Mouse (Mus musculus): Measurements from ENCODE around the gene Git1.
"Not testable (repeated sequence)": the region's sequence is repeated elsewhere in the genome, so short reads cannot be mapped to it uniquely, and the experiment has no call there.

Gene Git1

DNA sequence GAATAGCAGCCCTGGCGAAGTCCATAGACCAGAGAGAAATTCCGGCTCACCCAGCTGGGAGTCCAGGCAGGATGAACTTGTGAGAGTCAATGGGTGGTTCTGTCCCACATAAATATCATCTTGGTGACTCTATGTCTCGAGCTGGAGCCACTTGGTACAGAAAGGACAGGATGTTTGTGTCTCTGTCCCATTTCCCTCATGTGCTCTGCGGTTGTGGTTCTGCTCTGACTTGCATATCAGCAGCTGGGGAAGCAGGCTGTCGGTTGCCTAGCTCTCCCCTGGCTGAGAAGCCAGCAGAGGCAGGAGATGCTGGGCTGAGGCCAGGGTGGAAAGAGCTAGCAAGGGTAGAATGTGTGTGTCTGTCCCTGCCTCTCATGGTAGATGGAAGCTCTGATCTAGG is 25.7 kb downstream of the Git1 start, which contains the start of gene Gm10392:
TSS of gene Gm10392 (minus strand) at position 156 of the 400 bp plus-strand sequence.
- DNase-seq (ENCODE audit: low spot score in 2 of 2): no peak

DNA sequence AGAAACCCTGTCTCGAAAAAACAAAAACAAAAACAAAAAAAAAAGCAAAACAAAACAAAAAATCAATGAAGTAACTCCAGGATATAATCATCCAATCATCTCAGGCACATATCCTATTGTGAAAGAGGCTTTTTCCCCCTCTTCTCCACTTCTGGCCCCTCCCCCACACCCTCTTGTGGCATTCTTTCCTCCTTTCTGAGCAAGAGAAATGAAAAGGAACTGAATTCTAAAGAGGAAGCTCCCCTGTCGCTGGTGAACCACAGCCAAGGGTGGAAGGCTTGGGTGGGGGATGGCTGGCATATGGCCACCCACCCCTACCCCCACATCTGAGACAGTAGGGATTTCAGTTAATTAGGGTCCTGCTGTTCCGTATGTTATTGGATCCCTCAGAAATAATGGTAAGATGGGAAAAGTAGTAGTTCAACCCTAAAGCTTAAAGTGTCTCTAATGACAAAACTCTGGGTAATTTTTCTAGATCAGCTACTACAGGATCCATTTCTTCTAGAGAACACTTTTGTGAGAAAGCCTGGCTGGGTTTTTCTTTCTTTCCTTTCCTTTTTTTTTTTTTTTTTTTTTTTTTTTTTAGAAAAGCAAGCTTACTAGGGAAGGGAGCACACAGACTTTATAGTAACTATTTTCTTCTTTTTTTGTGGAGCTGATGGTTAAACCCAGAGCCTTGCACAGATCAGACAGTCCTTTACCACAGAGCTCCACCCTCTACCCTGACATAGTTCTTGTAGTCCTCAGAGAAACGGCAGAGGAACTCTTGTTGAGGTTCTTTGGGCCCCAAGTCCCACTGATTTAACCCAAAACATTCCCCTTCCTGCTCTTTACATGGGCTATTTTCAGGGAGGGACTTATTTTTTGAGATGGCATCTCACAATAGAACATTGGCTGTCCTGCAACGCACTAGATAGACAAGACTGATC is 27.5 kb downstream of the Git1 start:
- no peak for DNase-seq (ENCODE audit: low spot score in 2 of 2)

DNA sequence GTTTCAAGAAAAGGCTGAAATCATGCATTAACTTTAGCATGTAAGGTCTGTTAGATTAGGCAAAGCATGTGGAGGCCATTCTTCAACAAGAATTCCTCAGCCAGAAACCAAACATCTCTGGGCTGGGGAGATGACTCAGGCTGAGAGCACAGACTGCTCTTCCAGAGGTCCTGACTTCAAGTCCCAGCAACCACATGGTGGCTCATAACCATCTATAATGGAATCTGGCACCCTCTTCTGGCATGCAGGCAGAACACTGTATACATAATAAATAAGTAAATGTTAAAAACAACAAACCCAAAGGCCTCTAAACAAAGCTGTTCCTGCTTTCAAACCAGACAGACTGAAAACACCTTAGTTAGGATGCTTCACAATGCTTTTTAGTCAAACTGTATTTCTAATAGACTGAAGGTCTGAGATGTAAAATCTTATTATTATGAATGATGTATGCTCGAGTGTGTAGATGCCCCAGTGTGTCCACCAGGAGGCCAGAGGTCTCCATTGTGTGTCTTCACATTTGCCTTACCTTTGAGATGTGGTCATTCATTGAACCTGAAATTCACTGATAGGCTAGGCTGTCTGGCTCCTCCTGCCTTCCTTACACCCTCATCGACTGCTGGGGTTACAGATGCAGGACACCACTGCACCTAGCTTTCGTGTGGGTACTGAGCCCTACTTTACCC is 32.6 kb downstream of the Git1 start:
- no peak for DNase-seq (ENCODE audit: low spot score in 2 of 2)

DNA sequence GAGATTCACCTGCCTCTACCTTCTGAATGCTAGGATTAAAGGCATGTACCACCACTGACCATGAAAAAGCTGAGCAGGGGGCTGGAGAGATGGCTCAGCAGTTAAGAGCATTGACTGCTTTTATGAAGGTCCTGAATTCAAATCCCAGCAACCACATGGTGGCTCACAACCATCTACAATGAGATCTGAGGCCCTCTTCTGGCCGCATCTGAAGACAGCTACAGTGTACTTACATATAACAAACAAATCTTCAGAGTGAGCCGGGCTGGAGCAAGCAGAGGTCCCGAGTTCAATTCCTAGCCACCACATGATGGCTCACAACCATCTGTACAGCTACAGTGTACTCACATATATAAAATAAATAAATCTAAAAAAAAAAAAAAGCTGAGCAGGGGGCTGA is 35.1 kb downstream of the Git1 start:
- not testable (repeated sequence) for DNase-seq (ENCODE audit: low spot score in 2 of 2)

DNA sequence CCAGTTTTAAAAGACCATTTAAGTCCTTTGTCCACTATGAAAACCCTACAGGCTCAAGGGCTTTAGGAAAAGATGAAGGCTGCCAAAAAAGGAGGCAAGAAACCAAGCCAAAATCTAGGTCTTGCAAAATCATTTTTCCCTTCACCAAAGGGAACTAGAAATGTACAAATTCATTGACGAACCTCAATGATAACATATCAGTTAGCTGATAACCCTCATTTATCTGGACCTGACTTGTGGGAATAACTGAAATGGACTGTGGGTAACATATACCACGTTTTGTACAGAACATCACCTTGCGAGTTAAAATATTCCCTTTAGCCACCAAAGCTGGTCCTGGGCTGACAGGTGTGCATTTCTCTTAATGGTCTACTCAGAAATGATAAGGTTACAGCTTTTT is 36.3 kb downstream of the Git1 start:
- no peak for DNase-seq (ENCODE audit: low spot score in 2 of 2)

DNA sequence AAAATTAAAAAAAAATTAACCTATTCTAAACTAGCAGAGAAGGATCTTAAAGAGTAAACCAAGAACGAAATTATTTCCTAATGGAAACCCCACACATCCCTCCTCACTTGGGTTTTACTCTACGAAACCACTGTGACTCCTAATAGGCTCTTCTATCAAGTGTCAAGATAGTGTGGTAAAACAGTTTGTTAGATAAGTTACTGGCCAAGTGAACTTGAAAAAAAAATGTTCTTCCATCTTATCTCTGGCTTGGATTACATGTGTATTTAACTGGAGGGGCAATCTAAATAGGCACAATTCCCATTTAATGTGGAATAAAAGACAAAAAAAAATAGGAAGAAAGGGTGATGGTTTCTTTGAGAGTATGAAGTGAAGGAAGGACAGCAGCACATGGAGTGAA is 37.5 kb downstream of the Git1 start:
- DNase-seq (ENCODE audit: low spot score in 2 of 2): no peak

DNA sequence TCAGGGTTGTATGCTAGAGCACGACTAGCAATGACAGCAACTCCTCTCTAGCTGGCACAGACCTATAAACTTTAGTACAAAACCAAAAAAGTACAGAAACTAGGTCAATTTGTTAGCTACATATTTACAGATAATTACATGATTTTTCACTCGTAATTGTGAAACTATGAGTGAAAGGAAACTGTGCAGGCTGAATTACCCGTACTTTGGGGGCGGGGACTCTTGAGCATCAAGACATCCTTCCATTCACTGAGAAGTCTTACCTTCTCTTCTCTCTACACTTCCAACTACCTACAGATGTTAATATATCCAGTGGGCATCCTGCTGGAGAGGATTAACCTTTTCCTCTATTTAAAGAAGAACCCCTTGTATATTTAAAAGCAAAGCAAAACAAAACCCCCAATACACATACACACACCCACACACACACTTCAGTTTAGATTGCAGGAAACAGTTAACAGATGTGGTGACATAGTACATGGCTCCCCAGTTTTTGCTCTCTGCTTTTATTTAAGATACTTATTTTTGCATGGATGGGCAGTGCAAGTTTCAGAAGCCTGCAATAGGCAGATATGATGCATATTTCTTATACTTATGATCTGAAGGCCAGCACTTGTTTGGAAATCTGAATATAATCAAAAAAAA is 39.0 kb downstream of the Git1 start:
- no peak for DNase-seq (ENCODE audit: low spot score in 2 of 2)

DNA sequence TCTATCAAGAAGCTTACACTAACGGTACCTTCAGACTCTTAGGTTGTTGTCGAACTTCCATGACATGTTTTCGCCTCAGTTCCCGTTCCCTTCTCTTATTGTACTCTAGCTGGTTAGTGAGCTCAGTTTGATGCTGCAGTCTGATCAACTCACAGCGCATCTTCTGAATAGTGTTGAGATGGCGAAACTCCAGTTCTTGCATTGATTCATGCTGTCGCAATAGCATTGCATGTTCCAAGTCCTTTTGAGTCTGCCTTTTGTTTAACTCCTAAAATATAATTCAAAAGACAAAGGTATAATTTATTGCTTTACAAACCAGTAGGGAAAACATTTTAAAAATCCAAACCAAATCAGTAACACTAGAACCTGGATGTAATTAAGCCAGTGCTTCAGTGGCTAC is 51.9 kb downstream of the Git1 start:
- no peak for DNase-seq (ENCODE audit: low spot score in 2 of 2)
